Mouse (Mus musculus) T-cell, adult 2 months (primary cell): ENCODE measurements around the gene Olfr578.

Source experiments
- DNase-seq: peaks from one replicate; pipeline ENCODE4 v3.0.0; 2022; ENCODE audit warnings: low spot score

Gene Olfr578

GRCm38 (mm10) chr7:102989224-102989623 lies at the start of gene Olfr578:
TSS of gene Olfr578 (minus strand) at chr7:102989324.
- no peak for DNase-seq

DNA sequence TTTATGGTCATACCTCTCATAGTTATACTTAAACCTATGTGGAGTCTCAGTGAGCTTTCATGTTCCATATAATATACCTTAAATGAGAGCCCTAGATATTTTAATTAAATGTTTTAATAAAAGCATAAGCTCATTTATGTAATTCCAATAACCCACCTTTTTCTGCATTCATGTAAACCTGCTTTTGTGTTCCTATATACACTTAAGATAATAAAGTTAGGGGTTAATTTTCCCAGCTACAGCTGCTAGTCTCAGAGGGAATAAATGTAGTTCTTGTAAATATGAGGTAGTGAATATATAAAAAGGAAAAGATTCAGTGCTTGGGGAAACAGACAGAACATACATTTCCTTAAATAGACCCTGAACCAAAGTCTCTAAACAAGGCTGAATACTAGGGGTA lies 48.6 kb upstream of the Olfr578 start, which contains the start of gene Olfr582:
TSS of gene Olfr582 (plus strand) at position 301 of the 400 bp plus-strand sequence.
- DNase-seq: no peak

GRCm38 (mm10) chr7:102975843-102976242 lies 13.3 kb downstream of the Olfr578 start, which contains the start of gene Olfr577:
TSS of gene Olfr577 (minus strand) at chr7:102975943.
- DNase-seq: no peak

DNA sequence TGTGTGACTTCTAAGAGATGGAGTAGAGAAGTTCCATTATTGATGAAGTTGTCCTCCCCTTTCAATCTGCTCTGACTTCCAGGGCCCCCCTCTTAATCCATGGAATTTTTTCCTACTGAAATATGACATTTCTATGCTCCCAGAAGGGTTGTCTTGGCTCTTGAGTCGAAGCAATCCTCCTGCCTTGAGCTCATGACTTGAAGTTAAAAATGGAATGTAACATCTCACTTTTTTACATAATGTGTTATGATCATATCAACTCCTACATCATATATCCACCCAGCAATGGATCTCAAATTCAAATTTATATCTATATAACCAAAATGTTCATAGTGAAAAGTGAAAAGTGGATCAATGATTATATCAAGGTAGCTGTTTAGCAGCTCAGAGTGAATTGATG lies 14.7 kb downstream of the Olfr578 start:
- no peak for DNase-seq

DNA sequence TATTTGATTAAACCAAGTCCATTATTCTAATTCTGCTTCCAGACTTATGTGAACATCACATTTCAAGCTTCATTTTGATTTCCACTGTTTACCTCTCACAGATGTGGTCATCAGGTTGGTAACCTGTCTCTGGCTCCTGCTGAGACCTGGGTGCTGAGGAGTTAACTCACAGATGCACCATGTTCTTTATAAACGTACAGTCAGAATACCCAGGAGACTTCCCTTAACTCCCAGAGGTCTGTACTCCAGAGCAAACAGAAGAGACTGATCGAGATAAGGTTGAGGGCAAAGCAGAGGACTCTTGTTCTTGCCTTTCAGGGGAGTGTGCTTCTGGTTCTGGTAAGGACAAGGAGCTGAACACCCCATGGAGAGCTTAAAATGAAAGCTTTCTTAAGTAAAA lies 26.8 kb downstream of the Olfr578 start, which contains the start of gene Olfr576:
TSS of gene Olfr576 (plus strand) at position 301 of the 400 bp plus-strand sequence.
- no peak for DNase-seq

DNA sequence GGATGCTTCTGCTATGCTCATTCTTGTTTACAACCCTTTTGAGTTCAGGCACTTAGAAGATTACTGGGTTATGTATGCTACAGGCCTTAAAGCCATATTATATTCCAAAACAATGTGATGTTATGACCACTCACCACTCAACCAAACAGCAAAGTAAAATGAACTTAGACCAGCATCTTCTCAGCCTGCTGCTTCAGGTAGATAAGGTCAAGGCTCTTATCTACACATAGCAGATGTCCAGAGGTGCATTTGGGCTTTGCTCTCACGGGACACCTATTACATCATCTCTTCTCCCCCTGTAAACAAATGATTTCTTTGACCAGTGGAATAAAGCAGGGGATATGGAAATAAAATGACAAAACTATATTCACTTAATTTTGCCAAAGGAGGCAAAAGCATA lies 30.5 kb downstream of the Olfr578 start, which contains the start of gene Olfr575:
TSS of gene Olfr575 (minus strand) at position 183 of the 400 bp plus-strand sequence.
- no peak for DNase-seq

GRCm38 (mm10) chr7:102958137-102958536 lies 31.0 kb downstream of the Olfr578 start:
- no peak for DNase-seq

GRCm38 (mm10) chr7:102950732-102951131 lies 38.4 kb downstream of the Olfr578 start:
- no peak for DNase-seq

DNA sequence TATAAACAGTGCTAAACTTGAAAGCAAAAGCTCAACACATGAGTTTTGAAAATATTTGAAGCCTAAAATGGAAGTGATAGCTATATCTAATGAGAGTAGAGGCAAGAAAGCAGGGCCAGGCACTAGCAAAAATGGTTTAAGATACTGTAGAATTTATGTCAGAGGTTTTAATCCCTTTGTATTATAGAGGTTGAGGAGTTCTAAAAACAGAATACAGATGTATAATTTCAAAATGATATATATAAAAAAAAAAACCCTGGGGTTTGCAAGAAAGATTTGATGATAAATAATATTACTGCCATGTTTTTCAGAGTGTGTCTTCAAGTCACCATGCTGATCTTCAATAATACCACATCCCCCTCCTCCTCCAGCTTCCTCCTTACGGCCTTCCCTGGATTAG lies 41.0 kb downstream of the Olfr578 start, which contains the start of gene Olfr574:
TSS of gene Olfr574 (plus strand) at position 301 of the 400 bp plus-strand sequence.
- DNase-seq: no peak

DNA sequence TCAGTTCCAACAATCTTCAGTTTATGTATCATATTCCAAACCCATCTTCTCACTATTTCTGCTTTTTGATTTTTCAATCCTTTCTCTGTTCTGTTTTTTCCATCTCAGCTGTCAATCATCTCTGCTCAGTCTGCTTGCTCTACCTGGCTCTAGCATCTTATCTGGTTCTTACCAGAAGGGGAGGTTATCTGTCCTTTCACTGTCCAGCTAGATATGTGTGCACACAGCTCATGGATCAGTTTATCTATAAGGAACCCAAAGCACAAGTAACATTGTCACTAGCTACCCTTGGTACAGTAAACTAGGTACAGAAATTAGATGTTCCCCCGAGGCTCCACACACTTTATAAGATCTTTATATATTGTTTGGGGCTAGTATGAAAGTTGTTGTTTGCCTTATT lies 45.7 kb downstream of the Olfr578 start:
- no peak for DNase-seq

GRCm38 (mm10) chr7:102942475-102942874 lies 46.6 kb downstream of the Olfr578 start, which contains the start of gene Olfr573-ps1:
TSS of gene Olfr573-ps1 (minus strand) at chr7:102942575.
- no peak for DNase-seq
